Mouse (Mus musculus): ENCODE measurements around the gene Irf5.

DNA sequence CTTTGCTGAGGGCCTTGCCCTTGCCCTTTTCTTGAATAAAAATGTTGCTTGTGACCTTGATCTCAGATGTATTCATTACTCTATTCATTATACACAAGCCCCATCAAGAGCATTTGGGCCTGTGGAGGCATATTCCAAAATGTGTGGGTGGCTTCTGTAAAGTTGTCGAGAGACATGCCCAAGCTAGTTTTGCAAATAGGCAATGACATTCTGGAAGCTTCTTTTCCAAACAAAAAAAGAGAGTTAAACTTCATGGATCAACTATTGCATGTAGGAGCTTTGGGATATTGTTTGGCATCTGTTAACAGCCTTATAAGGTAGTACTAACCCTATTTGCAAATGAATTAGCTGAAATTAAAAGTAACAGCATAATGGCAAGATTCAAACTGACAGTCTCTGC is 21.7 kb downstream of the Irf5 start:
- no peak for TF ChIP-seq POLR2A (IDR thresholded peaks at IDR 0.05; ENCODE audit: insufficient read depth, low read depth, low read length)
- no peak for TF ChIP-seq CTCF (IDR thresholded peaks at IDR 0.05; ENCODE audit: insufficient read depth, low read depth, low read length)

Measured in olfactory bulb, adult 2 months (tissue).